Mouse (Mus musculus) left cerebral cortex, postnatal 36 days (tissue): ENCODE results near the gene Prr36. TPM values are rescaled to one million over a fixed set of nuclear protein-coding genes. Genes with fewer than 3 reads are reported as not detected.
"Not testable (repeated sequence)": the region's sequence is repeated elsewhere in the genome, so short reads cannot be mapped to it uniquely, and the experiment has no call there.

ENCODE experiments used
- DNase-seq, 2 experiments: peaks; one replicate each; pipeline ENCODE4 v3.0.0; 2021 to 2022; ENCODE audit warnings: low spot score in 2 of 2, mixed read lengths in 1 of 2
- intact Hi-C: fragments of 180-260 bp; cut with DNase I; formaldehyde crosslinking; loops from one replicate; pipeline ENCODE4 v1.15.1; 2025
- total RNA-seq, 2 experiments: library from RNA; stranded (reverse); gene quantifications; 2 replicates each; pipeline ENCODE4 v1.2.3; 2021

Gene Prr36
- 10 to 100 TPM; 47.8 to 48.7 TPM for total RNA-seq

GRCm38 (mm10) chr8:4216791-4217621 is at the start of gene Prr36:
Prr36 (minus strand) TSS chr8:4217459.
- intact Hi-C loops, result loop anchor here (1.0 to 5.0 kb wide), 3 partner anchors 12 to 35 kb away; partner anchors contain the start of genes Gm49320, Map2k7 and Snapc2
- DNase-seq, result peak; percentile 70 to 74

DNA sequence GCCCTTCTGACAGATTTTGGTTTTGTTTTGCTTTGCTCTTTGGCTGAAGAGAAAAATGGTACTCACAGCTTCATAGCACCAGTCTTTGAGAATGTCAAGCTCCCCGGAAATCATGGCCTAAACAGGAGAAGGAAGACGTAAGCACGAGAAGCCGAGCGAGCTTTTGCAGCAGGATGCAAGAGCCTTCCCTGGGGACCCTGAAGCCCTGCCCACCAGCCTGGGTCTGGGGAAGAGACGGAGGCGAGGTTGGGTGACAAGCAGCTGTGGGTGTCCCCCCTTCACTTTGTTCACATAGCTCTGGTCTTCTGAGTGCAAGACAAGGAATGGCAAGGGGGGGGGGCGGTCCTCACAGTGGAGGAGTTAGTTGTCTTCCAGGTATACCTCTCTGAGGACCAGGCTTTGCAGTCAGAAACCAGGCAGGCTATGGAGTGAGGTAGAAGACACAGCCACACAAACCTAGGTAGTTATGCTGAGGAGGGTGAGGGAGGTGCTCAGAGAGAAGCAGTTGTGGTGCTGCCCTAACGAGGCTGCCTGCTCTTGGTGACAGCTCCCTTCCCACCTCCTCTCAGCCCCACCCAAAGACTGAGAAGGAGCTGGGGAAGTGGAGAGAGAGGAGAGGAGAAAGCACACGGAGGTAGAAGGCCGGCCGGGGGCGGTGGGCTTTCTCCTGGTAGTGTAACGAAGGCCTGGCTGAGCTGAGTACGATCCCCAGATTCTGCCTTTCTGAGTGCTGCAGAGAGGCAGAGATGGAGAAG is 48.1 kb upstream of the Prr36 start:
- intact Hi-C loops, result no loop called here
- DNase-seq, result no peak

GRCm38 (mm10) chr8:4263105-4263791 is 46.0 kb upstream of the Prr36 start:
- intact Hi-C loops, result no loop called here
- peak; percentile 54 to 55 for DNase-seq

- DNase-seq, result no peak
- intact Hi-C loops, result no loop called here
Observed at GRCm38 (mm10) chr8:4259805-4260170, 42.5 kb upstream of the Prr36 start.

- intact Hi-C loops, result no loop called here
- peak; percentile 93 for DNase-seq
Observed at GRCm38 (mm10) chr8:4259125-4259804, 42.0 kb upstream of the Prr36 start, which contains the start of gene Ctxn1. Ctxn1 (minus strand) TSS chr8:4259274.

GRCm38 (mm10) chr8:4258678-4259077 is 41.4 kb upstream of the Prr36 start:
- intact Hi-C loops, result no loop called here
- peak; percentile 65 to 66 for DNase-seq

- DNase-seq, result peak; percentile 82 to 83
- intact Hi-C loops, result no loop called here
Observed at GRCm38 (mm10) chr8:4258233-4258632, 41.0 kb upstream of the Prr36 start.

DNA sequence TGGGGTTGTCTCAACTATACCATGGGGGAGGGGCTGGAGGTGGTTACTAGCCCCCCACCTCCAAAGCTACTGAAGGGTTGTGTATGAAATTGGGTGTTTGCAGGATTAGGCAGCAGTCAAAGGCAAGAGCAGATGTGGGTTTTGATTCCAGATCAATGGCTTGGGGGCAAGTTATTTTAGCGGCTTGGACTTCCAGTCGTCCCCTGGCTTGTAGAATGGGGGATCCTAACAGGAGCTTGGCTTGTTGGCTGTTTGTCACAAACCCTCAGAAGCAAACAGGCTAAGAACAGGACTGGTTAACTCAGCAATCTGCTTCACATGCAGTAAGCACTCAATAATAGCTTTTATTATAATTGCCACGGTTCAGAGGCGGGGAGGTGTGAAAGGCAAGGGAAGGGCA is 40.1 kb upstream of the Prr36 start:
- intact Hi-C loops, result no loop called here

GRCm38 (mm10) chr8:4256911-4257310 is 39.7 kb upstream of the Prr36 start:
- intact Hi-C loops, result no loop called here
- DNase-seq, result peak; percentile 87 to 89

More for the DNA sequence above, 40.1 kb upstream of the Prr36 start:
- no peak for DNase-seq

DNA sequence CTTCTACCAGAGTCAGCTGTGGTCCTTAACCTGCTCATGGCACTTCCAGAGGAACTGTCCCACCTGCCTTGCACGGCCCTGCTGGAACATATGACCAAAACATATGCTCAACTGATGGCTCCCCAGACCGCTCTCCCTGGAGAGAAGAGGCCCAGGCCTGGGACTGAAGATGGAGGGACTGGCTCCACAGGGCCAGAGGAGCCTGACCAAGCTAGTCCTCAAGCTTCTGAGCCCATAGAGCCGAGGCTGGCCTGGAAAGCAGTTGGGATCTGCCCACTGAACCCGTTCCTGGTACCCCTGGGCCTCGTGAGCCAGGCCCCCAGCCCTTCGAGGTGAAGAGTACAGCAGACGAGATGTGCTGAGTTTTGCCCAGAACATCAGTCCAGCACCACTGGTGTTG is 38.2 kb upstream of the Prr36 start:
- DNase-seq, intact Hi-C loops: not testable (repeated sequence)

DNA sequence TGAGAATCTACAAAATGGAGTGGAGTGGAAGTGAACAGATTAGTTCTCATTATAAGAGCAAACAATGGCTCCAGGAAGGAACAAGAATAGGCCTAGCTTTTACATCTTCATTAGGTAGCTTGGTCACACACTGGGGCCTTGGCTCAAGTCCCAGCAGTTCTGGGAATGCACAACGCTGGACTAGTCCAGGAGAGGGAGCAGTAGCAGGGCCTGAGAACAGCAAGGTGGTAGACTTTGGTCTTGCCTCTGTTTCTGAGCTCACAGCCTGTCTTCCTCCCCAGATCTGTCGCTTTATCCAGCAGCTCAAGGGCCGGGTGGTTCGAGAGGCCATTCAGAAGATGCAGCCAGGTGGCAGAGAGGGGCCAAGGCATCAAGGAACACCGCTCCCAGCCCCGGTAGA is 36.7 kb upstream of the Prr36 start:
- intact Hi-C loops, result loop anchor here (5.0 kb wide), 1 partner anchor 37 kb away; the partner anchor contains the start of gene Prr36
- DNase-seq, result peak; percentile 60 to 62

DNA sequence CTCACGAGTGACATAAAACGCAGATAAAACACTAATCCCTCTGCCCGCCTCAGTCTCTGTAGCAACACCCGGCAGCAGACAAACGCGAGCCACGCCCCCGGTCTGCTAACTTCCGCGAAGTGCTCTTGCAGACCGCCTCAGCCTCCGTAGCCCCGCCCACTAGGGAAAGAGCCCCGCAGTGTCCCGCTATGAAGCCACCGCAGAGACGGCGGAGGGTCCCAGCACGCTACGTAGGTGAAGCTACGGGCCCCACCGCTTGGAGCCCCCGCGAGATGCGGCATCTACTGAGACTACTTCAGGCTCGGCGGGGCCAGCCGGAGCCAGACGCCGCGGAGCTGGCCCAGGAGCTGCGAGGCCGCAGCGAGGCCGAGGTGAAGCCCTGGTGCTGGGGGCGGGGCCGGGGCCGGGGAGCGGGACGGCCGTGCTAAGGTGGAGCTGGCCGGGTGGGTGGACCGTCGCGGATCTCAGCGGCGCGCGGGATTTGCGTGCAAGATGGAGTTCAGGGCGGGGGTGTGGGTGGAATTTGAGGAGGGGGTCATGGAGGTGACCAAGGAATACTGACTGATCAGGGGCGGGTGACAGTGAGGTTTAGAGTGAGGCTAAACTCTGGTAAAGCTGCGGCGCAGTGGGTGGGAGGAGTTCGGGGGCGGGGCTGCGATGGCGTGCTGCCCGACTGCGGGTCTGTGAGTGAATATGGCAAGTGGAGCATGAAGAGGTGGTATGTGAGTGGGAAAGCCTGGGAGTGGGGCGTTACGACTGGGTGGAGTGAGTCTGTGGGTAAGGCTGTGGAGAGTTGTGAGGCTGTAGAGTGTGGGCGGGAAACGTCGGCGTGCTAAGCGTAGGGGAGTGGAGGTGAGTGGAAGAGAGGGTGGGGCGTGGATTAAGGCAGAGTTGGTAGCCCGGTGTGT is 35.9 kb upstream of the Prr36 start, which contains the start of gene Snapc2:
TSS of gene Snapc2 (plus strand) at position 147 of the 908 bp plus-strand sequence.
- DNase-seq, result peak; percentile 95 to 96
- intact Hi-C loops, result loop anchor here (2.0 to 5.0 kb wide), 2 partner anchors 14 to 36 kb away; partner anchors contain the start of genes Gm49320, Map2k7 and Prr36

GRCm38 (mm10) chr8:4252116-4252760 is 35.0 kb upstream of the Prr36 start:
- intact Hi-C loops, result loop anchor here (2.0 to 5.0 kb wide), 2 partner anchors 13 to 35 kb away; partner anchors contain the start of genes Gm49320, Map2k7 and Prr36
- no peak for DNase-seq

DNA sequence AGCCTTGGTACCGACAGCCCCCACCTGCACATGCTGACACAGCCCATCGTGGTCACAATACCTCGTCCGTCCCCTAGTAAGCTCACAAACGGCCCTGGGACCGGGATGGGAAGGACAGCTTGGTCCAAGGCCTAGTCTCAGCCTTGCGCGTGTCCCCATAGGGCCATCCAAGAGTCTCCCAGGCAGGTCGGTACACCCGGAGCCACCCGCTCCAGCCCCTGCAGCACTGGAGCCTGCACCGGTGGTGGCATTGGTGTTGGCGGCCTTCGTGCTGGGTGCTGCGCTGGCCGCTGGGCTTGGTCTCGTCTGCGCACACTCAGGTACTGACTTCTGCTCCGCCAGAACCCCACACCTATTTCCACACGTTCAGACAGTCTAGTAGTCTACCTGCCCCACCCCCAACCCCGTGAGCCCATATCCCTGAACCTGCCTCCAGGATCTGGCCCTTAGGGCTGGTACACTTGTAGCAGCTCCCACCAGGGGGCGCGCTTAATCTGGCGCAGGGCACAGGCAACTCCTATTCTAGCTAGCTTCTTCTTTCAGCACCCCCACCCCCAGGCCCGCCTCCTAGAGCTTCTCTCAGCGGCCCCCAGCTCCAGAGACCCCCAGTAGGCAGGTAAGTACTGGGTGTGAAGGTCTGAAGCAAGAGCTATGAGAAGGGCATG is 33.2 kb upstream of the Prr36 start:
- intact Hi-C loops, result loop anchor here (5.0 kb wide), 1 partner anchor 33 kb away; the partner anchor contains the start of gene Prr36
- DNase-seq, result peak; percentile 83

- DNase-seq, result no peak
Observed at GRCm38 (mm10) chr8:4249213-4249612, 32.0 kb upstream of the Prr36 start.

DNA sequence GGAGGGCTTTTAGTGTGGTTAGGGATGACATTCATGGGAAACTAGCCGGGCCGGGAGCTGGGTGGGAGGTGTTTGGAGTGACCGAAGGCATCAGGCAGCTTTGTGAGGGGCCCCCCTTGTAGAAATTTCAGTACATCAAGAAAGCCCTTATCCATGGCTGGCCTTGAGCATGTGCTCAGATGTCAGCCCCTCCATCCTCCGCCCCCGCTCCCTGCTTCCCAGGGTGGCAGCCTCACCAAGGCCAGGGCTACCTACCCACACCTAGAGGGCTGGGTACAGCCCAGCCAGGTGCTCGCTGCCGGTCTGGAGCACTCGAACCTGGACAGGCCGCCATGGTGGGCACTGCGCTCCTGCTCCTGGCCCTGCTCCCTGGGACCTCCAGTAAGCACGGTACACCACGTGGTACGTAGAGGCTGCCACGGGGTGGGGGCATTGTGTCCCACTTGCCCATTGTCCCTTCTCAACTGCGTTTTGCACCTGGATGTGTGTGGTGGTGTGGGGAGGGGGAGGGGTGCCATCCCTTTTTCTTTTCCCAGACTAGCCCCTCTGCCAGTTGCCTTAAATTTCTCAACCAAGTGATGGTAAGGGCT is 30.8 kb upstream of the Prr36 start, which contains the start of gene Tgfbr3l:
TSS of gene Tgfbr3l (plus strand) at position 264 of the 590 bp plus-strand sequence.
- intact Hi-C loops, result no loop called here
- DNase-seq, result no peak

More at GRCm38 (mm10) chr8:4249213-4249612, 32.0 kb upstream of the Prr36 start:
- intact Hi-C loops, result loop anchor here (1.0 kb wide), 1 partner anchor 73 kb away; no protein-coding TSS in a partner anchor
